Mouse (Mus musculus): ENCODE results near the gene Sept6.

The Sept6 gene

DNA sequence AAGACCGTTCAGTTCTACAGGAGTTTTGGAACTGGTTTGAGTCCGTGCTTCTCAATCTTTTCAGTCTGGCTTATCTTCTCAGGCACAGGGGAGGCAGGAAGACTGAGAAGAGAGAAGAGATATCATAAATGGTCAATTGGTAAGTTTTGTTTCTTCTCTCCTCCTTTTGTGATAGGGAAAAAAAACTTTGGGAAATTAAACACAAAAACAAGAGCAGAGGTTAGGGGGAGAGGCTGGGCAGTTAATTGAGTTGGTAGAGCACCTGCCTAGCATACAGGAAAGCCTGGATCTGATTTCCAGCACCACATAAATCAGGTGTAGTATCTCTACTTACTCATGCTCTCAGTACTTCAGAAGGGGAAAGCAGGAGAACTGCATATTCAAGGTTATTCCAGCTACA lies at the start of gene Sept6:
TSS of gene Sept6 (minus strand) at position 101 of the 400 bp plus-strand sequence.
- no peak for DNase-seq (ENCODE audit: extremely low spot score, low read depth, low spot score)

DNA sequence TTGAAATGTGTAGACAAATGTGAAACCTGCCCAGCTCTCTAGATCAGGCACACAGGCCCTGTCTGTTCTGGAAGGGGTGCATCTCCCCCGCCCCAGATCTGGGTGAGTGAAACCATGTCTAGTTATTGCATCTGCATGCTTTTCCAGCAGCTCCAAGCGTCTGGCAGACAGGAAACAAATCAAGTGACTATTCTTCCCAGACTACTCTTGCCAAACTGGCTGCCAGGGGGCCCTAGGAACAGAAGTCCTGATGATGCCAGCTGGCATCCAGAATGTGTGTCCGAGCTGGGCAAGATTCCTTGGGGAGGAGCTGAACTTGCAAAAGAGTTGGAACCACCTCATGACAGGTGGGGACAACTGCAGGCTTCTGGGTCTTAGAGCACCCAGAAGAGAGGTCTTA lies 36.8 kb upstream of the Sept6 start:
- DNase-seq (ENCODE audit: extremely low spot score, low read depth, low spot score): no peak

DNA sequence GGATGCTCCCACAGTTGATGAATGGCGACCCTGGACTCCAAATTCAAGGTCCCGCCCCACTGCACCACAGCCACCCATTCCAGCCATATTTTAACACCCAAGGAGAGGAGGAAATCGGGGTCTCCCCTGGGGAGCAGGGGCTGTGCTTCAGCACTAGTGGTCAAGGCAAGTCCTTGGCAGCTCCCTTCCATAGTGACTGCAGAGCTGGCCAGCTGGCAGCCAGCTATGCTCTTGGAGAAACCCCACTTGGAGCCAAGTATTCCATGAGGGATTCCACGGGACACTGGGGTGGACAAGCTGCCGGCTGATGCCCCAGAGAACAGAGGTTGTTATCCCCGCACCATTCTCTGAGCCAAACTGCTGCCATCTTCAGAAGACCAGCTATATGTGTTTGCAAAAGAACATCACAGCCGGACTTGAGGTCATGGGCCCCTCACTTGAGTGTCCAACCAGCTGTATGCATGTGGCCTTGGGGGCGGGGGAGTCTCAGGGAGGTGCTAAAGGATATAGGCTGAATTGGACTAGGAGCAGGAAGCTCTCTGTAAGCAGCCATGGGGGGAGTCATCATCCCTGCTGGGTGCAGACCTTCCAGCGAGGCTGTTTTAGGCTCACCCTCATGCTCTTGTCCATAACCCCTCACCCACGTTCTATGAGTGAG lies 32.2 kb upstream of the Sept6 start:
- DNase-seq (ENCODE audit: extremely low spot score, low read depth, low spot score): no peak

DNA sequence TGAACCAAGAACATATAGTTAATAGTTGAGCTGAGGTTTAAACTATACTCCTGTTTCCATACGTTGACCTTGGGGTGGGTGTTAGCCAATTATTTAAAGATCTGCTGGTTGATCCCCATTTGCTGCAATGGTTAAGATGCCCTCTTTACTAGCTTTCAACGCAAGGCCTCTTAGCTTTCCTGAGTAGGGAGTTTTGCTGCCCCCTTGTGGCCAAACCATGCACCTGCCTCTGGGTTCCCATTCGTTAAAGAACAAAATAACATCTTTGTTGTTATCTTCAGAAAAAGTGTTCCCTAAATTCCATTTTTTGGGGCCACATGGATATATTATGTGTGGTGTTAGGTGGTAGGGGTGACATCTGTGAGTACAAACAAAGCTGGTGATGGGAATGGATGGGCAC lies 31.1 kb upstream of the Sept6 start:
- DNase-seq (ENCODE audit: extremely low spot score, low read depth, low spot score): no peak

DNA sequence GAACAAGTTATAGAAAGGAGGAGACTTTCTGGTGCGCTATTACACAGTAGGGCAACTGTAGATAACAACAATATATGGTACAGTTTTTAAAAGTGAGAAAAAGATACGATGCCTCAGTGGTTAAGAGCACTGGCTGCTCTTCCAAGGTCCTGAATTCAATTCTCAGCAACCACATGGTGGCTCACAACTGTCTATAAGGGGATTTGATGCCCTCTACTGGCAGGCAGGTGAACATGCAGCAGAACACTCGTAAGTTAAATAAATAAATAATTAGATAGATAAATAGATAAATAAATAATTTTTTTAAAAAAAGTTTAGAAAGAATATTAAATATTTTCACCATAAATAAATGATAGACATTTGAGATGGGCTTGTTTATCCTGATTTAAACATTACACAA lies 27.5 kb upstream of the Sept6 start:
- DNase-seq (ENCODE audit: extremely low spot score, low read depth, low spot score): no peak

DNA sequence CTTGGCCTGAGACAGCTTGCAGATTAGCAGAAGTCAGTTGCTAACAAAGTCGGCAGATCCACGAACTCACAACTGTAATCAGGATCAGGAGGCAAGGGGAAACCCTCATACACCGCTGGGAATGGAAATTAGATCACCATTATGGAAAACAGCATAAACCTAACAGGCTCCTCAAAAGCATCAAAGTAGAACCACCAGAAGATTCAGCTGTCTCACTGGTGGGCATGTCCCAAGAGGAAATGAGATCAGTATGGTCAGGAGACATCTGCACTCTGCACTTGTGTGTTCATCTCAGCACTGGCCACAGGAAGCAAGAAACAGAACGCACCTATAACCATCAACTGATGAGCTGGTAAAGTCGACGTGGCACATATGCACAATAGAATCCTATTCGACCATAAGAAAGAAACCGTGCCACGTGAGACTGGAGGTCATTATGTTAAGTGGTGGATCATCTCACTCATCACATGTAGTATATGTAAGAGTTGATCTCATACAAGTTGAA lies 26.6 kb upstream of the Sept6 start:
- no peak for DNase-seq (ENCODE audit: extremely low spot score, low read depth, low spot score)

DNA sequence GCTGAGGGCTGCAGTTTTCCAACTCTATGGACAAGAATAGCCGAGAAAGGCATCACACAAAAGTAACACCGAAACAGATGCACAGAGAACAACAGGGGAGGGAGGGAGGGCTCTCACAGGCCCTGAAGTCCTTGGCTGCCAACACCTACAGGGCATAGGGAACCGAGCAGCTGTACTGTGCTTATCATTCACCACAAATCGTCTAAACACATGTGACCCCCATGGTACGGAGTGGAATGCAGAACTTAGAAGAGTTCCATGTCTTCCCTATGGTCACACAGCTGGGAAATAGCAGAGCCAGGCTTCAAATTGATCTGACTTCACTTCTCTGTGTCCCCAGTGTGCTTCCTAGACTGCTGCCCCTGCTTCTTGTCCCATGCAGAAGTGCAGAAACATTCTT lies 22.3 kb upstream of the Sept6 start:
- no peak for DNase-seq (ENCODE audit: extremely low spot score, low read depth, low spot score)

DNA sequence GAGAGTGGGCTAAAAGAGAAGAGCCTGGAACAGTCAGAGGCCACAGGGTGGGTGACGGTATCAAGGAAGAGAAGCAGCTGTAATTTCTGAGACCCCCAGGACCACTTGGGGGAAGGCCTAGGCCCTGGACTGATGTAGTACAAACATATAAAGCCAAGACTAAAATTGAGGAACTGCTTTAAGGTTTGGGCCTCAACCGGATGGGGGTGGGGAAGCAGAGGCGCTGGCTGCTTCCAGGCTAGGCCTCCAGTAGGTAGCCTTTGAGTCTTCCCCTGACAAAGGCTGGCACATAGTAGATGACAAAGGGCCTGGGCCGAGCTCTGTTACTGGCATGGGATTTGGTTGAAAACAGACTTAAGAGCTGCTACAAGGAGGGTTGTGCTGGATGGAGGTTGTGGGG lies 555 bp downstream of the Sept6 start:
- no peak for DNase-seq (ENCODE audit: extremely low spot score, low read depth, low spot score)

DNA sequence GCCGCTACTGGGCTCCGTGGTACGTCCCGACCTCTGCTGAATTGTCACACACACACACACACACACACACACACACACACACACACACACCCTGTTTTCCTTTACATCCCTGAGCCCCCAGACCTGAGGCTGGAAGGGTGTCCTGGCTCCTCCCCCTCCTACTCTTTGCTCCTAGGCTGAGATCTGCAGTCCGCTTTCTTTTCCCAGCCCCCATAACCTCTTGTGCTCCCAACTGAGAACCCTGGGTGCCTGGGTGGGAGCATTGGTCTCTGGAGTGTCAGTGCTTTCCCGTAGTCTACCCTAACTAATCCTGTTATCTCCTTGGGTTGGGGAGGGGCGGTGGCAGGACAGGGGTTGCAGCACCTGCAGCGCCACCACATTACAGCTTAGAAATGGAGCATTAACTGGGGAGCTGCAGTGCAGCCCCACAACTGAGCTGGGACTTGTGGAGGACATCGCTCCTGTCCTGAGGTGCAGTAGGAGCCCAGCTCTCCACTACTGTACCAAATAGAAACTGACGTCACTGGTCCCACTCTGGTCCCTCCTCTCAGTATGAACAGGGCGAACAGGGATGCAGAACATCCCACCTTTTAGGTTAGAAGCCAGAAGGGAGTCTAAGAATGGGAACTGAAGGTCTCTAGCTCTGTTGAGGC lies 1.7 kb downstream of the Sept6 start:
- no peak for DNase-seq (ENCODE audit: extremely low spot score, low read depth, low spot score)

DNA sequence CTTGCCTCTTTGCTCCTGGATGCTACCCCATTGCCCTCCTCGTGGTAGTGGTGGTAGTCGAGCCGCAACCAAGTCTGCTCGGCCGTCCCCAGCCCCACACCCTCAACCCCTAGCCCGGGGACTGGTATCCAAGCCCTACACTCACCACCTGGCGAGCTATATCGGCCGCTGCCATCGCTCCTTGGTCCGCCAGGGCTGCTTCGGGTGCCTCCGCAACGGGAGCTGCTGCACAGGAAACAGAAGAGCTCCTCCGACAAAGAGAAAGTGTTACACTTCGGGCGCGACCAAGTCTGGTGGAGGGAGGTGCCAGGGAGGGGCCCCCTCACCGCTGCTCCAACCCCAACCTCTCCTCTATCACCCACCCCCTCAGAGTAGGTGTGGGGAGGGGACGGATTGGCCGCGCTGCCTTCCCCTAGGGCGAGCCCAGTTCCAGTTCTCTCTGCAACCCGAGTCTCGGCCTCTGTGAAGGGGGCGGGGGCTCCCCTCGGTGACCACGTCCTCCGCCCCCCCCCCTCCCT lies 2.3 kb downstream of the Sept6 start:
- no peak for DNase-seq (ENCODE audit: extremely low spot score, low read depth, low spot score)

DNA sequence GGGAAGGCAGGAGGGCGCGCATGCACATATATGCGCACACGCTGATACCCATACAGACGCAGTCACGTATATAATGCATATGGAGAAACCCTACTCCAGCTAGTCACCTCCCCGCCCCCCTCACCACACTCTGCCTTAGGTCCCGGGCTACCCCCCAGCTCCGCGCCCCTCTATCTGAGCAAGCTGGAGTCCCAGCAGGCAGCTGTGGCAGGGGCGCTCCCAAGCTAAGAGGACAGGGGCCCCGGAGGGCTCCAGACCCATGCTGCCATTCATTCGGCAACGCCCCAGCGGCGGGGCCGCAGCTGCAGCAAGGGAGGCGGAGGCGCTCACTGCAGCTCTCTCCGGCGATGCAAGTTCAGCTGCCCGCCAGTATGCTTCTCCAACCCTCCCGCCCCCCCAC lies 2.8 kb downstream of the Sept6 start:
- no peak for DNase-seq (ENCODE audit: extremely low spot score, low read depth, low spot score)

DNA sequence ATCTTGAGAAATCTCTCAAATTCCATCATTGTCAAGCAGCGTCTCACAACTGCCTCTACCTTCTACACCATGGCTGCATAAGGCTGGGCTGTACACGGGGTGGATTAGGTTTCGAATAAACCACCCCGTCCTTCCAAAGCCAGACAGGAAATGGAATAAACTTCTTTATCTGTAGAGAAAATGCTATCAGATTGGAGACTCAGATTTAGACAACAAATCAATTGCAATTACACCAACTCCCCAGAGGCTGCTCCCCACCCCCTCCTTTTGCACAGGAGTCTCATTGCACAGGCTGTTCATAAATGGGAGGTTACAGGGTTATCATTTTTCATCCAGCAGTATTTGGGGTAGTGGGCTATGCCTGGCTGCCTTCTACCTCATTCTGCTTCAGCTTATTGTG lies 3.7 kb downstream of the Sept6 start:
- no peak for DNase-seq (ENCODE audit: extremely low spot score, low read depth, low spot score)

DNA sequence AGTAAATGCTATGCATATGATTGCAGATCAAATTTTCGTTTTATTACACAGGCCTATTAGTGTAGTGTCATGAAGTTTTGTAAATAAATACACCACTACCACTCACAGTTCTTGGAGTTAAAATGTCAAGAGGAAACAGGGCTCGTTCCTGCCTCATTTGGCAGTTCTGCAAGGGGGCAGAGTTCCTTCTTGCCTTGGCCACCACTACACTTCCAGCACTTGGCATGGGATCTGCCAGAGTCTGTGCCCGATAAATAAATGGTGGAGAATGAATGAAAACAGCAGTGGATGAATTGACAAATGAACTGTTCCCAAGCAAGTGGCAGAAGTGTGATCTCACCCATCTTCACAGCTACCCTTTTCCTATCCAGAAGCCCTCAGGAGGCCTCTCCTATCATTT lies 6.6 kb downstream of the Sept6 start:
- no peak for DNase-seq (ENCODE audit: extremely low spot score, low read depth, low spot score)

DNA sequence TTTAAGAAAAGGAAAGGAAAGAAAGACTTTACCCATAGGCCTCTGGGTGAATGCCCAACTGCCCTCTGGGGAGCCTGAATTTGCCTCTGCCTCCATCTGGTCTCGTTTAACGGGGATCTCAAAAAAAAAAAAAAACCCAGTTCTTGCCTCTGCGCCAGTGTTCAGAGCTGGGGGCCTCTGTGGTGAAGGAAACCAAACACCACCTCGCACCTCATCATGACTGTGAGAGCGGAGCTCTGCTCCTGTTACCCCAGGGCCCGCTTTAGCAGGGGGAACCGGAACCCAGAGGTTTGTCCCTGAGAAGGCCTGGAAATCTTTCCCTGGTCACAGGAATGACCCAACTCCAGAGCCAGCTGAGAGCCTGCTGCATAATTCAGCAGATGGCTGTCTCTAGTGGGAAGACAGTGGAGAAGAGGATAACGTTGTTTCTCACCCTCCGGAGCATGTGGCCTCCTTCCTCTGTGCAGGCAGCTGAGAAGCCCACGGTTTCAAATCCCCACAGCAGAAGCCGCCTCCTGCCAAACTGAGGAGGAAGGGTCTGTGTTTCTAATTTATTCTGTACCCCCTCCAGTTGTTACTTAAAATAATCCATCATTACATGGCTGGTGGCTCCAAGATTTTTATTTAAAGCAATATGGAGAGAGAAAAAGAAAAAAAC lies 7.8 kb downstream of the Sept6 start:
- DNase-seq (ENCODE audit: extremely low spot score, low read depth, low spot score): no peak

DNA sequence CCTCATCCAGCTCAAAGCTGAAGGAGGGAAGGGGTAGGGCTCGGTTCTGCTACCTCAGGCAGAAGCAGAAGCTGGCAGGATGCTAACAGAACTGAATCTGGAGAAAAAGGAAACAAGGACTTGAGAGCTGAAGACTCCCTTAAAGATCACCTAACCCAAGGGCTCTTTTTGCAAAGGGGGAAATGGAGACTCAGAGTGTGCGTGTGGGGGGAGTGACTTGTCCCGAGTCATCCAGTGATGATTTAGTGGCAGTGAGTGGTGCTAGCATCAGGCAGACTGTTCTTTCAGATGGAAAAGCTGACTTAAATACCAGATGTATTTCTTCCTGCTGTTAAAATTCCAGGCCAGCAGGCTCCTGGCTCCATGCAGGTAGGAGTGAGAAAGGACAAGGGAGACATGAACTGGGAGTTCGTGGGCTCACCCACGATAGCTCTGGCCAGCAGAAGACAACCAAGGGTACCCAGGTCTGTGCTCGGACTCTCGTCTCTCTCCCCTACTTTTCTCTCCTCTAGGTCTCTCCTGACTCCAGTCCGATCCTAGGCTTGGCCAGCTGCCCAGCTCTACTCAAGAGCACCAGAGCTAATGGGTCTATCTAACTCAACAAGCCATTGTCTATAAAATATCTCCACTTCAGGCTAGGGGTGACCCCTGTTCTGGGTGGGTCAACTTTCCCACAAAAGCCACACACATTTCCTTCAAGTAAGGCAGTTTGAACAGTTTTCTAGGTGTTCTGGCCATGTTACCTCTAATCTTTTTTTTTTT lies 8.5 kb downstream of the Sept6 start:
- DNase-seq (ENCODE audit: extremely low spot score, low read depth, low spot score): no peak

DNA sequence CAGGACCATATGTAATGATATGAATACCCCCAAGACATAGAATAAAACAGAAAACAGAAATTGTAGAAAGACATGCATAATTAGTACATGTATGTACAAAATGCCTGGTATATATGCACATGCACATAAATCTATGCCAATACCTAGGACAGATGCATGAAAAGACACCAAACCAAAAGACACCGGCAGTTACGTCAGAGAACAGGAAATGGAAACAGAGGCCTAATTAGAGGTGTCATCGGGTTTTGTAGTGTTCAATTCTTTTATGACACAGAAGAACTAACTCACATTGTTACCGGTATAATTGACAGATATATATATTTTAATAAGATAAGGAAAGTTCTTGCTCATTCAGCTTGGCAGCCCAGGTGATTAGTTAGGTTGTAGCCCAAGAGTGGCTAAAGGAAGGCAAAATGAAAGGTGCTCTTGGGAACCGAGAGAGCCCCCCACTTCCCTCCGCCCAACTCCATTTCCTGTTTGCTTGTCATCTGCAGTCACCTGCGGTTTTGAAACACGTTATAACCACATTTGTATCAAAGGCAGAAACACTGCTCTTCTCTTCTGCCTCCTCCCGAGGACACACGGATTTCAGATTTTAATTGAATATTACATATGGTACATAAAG lies 10.9 kb downstream of the Sept6 start:
- no peak for DNase-seq (ENCODE audit: extremely low spot score, low read depth, low spot score)

DNA sequence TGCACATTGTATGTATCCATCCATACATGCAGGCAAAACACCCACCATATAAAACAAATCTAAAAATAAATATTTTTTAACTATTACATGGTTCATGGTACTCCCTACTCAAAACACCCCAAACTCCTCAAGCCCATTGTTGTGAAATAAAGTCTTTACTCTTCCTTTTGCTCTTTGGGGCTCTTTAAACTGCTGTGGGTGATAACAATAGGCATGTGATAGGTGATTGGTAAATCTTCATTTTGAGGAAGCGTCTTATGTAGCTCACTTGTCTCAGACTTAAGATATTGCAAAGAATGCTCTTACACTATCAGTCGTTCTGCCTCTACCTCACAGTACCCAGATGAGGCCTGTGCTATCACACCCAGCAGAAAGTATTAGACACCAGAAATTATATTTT lies 13.7 kb downstream of the Sept6 start:
- DNase-seq (ENCODE audit: extremely low spot score, low read depth, low spot score): no peak

DNA sequence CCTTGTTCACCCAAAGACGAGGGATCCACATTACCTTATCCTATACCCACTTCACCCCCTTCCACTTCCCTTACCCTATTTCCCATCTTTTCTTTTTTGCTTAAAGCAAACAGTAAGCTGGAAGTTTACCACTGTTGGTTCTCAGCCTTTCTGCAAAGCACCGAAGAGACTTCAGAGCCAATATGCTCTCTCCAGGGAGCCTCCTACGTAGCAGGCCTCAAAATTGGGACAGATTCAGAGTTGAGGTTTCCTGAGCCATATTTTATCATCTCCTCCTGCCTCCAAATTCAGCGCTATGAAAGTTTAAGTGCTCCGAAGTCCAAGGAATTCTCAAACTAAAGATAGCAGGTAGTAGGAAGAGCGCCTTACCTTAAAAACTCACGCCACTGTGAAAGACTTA lies 14.6 kb downstream of the Sept6 start:
- no peak for DNase-seq (ENCODE audit: extremely low spot score, low read depth, low spot score)

DNA sequence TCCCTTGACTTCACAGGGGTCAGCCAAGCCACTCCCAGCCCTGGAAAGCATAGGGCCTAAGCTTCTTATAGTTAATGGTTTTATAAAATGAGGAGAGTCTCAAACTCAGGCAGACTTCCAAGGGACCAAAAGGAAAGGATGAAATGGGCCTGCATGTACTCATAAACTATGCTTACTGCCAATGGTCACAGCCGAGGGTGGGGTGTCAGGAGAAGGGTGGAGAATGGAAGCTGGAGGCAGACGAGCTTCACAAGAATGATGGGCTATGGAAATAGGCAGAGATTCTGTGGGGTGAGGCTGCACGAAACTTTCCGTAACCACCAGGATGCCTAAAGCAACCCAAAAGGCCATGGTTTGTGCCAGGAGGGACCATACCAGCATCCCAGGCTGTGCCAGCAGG lies 15.3 kb downstream of the Sept6 start:
- no peak for DNase-seq (ENCODE audit: extremely low spot score, low read depth, low spot score)

DNA sequence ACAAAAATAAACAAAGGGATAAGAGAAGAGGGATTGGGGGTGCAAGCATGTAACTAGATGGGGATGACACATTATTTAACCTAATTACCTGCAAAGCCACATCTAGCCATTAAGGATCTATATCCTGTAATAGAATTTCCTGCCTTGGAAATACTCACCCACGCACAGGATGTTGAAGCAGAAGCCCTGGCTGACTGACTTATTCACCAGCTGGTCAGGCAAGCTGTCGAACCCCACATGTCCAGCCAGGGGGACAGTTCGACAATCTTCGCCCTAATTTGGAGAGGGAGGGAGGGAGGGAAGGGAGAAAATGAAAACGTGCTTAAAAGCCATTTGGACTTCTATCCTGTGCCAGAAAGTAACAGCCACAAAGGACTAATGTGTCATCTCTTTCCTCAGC lies 16.7 kb downstream of the Sept6 start:
- no peak for DNase-seq (ENCODE audit: extremely low spot score, low read depth, low spot score)

DNA sequence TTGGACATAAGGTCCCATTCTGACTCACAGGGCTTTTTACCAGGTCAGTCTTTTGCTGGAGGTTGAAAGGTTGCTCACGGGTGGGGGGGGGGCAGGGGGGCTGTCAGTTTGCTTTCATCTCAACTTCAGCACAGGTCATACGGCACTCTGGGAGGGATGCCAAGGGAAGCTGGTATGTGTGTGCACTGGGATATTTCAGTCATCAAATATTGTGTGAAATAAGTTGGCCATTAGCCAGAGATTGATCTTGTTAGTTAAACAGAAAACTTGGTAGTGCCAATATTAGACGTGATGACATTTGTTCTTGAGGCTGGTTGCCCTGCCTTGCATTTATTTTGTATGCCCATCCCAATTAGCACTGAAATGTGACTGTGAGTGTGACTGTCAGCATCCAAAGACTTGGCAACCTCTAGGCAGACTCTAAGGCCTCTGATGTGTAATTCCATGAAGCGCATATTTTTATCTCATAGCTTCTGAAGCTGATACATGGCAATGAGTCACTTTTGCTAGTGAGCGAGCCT lies 18.6 kb downstream of the Sept6 start:
- no peak for DNase-seq (ENCODE audit: extremely low spot score, low read depth, low spot score)
